Mouse (Mus musculus) spleen, adult 2 months (tissue): ENCODE results near the gene Gm10160. TPM values are rescaled to one million over a fixed set of nuclear protein-coding genes. Genes with fewer than 3 reads are reported as not detected.

Experiments
- DNase-seq, 2 experiments: peaks; one replicate each; pipeline versions ENCODE4 v3.0.0 to v3.0.0-alpha.2; 2012 to 2021; ENCODE audit warnings: low spot score in 2 of 2, low read depth in 1 of 2
- H3K27ac ChIP-seq: fragments of 200-500 bp; 2 replicates; pipeline ENCODE4 v1.5.1; 2012; ENCODE audit warnings: low read length, inconsistent platforms; ENCODE audit not compliant: insufficient read depth
- H3K27me3 ChIP-seq: fragments of 200-500 bp; 2 replicates; pipeline ENCODE4 v1.6.1; 2012; ENCODE audit warnings: mild to moderate bottlenecking, moderate library complexity, low read length, inconsistent platforms; ENCODE audit not compliant: control insufficient read depth, insufficient read depth
- H3K36me3 ChIP-seq: fragments of 200-500 bp; 2 replicates; pipeline ENCODE4 v1.6.1; 2012; ENCODE audit warnings: mild to moderate bottlenecking, low read length, inconsistent platforms; ENCODE audit not compliant: control insufficient read depth, insufficient read depth
- H3K4me1 ChIP-seq: fragments of 200-500 bp; 2 replicates; pipeline ENCODE4 v1.6.1; 2011; ENCODE audit warnings: inconsistent platforms; ENCODE audit not compliant: control insufficient read depth, insufficient read depth, insufficient read length
- H3K4me3 ChIP-seq: fragments of 200-500 bp; 2 replicates; pipeline ENCODE4 v1.5.1; 2011; ENCODE audit warnings: mild to moderate bottlenecking, inconsistent platforms; ENCODE audit not compliant: insufficient read depth, insufficient read length; ENCODE audit errors: extremely low read depth
- CTCF ChIP-seq: fragments of 200-500 bp; IDR thresholded peaks from 2 replicates; pipeline ENCODE4 v1.5.1; 2011; ENCODE audit warnings: mild to moderate bottlenecking, inconsistent platforms; ENCODE audit not compliant: insufficient read depth, insufficient read length, insufficient replicate concordance; ENCODE audit errors: extremely low read depth
- POLR2A ChIP-seq: fragments of 200-500 bp; IDR thresholded peaks from 2 replicates; pipeline ENCODE4 v1.6.1; 2011; ENCODE audit warnings: low read depth, low read length, inconsistent platforms
- WGBS: fragments of 180-500 bp; shearing (Covaris S2); methylation state at CpG from one replicate; pipeline ENCODE4 v1.1.7; 2018; 5-methylcytosine and 5-hydroxymethylcytosine counted together
- polyA plus RNA-seq: library from polyadenylated mRNA; depleted of rRNA; stranded (reverse); fragments of >200 nt; gene quantifications from 2 replicates; pipeline ENCODE4 v1.2.3, GENCODE M21; 2012

Gm10160 gene
- polyA plus RNA-seq, 1 experiment: not detected

DNA sequence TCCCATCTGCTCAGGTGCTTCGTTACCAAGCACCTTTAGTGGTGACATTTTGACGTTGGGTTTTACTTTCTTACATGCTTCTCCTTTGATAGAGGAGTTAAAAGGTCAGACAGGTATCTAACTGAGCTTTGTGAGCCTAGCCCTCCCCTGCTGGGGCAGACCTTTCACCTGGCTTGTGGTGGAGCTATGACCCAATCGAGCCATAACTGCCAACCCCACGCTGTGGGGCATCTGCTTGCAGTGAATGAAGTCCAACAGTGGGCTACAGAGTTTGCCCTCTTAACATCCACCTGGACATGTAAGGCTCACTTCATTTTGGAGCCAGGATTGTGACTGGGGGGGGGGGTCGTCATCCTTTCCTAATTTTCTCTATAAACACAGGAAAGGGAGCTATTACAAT is 24.7 kb upstream of the Gm10160 start:
- peaks cover 11% of the 10 kb centered on the region for H3K36me3 ChIP-seq
- TF ChIP-seq CTCF (no peak), POLR2A (no peak)
- 85% methylated on average over 5 of the region's 5 CpGs for WGBS
- no peaks in the 10 kb centered on the region for H3K27me3 ChIP-seq
- no peak overlapping the region for H3K4me3 ChIP-seq
- H3K4me1 ChIP-seq: peaks cover 3% of the 10 kb centered on the region; the same call in 1 of the 2 replicates
- peak overlapping the region; percentile 16 for H3K27ac ChIP-seq
- no peak for DNase-seq

DNA sequence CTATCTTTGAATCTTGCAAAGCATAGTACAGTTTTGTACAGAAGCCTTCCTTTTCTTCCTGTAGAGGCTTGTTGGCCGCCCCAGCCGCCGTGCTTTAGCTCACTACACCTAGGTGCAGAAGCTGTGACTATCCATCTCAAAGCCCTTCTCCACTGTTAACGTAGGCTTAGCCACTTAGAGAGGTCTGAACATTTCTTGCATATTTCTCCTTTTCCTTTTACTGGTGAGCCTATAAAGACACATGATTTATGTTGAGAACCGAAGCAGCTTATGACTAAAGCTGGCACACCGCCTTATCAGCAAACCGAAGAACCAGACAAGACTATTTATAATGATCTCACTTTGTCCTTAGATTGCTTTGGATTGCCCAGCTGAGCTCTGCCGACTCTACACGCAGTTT is 19.8 kb upstream of the Gm10160 start:
- Histone ChIP-seq H3K4me3 (no peak overlapping the region), H3K4me1 (peaks cover 2% of the 10 kb centered on the region; the same call in 1 of the 2 replicates), H3K27me3 (no peaks in the 10 kb centered on the region), H3K36me3 (peaks cover 15% of the 10 kb centered on the region), H3K27ac (no peak overlapping the region)
- DNase-seq: no peak
- TF ChIP-seq CTCF (no peak), POLR2A (no peak)
- WGBS: 83% methylated on average over 9 of the region's 9 CpGs

DNA sequence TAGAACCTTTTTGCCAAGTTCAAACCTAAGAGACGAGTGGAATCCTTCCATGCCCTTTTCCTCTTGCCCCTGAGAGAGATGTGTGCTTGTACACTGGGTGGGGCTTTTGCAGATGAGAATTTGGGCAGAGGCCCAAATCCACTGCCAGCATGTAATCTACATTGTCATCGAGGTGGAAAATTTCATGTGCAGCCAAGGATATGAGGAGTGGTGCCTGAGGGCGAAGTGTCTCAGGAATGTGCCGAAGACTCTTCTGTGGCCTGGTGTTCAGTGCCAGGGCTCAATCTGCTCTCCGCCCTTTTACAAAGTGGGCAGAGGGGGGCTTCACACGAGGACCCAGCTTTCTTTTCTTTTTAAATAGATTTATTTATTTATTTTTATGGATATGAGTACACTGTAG is 19.0 kb upstream of the Gm10160 start:
- no peak for DNase-seq

DNA sequence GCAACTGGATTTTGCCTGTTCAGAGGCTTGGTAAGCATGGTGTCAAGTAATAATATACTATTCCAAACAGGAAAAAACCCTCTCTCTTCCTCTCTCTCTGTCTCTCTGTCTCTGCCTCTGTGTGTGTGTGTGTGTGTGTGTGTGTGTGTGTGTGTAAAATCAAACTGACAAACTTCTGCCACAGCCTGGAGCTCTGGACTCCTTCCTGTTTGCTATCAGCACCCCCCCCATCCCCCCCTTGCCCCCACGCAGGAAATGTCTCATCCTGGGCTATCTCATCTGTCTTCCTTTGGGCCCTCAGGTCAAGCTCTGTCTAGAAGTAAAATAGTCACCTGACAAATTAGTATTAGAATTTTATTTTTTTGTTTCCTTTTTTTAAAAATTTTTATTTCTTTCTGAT is 18.2 kb upstream of the Gm10160 start:
- 28% methylated on average over 1 of the region's 1 CpGs for WGBS
- Histone ChIP-seq H3K27me3 (no peaks in the 10 kb centered on the region), H3K36me3 (peaks cover 25% of the 10 kb centered on the region), H3K27ac (no peak overlapping the region), H3K4me1 (no peaks in the 10 kb centered on the region), H3K4me3 (no peak overlapping the region)
- no peak for TF ChIP-seq CTCF
- no peak for TF ChIP-seq POLR2A
- no peak for DNase-seq

More for the DNA sequence above, 19.0 kb upstream of the Gm10160 start:
- no peak for TF ChIP-seq POLR2A
- no peak for TF ChIP-seq CTCF
- Histone ChIP-seq H3K27me3 (no peaks in the 10 kb centered on the region), H3K4me1 (no peaks in the 10 kb centered on the region), H3K36me3 (peaks cover 20% of the 10 kb centered on the region), H3K4me3 (no peak overlapping the region), H3K27ac (no peak overlapping the region)
- WGBS: 89% methylated on average over 6 of the region's 6 CpGs

DNA sequence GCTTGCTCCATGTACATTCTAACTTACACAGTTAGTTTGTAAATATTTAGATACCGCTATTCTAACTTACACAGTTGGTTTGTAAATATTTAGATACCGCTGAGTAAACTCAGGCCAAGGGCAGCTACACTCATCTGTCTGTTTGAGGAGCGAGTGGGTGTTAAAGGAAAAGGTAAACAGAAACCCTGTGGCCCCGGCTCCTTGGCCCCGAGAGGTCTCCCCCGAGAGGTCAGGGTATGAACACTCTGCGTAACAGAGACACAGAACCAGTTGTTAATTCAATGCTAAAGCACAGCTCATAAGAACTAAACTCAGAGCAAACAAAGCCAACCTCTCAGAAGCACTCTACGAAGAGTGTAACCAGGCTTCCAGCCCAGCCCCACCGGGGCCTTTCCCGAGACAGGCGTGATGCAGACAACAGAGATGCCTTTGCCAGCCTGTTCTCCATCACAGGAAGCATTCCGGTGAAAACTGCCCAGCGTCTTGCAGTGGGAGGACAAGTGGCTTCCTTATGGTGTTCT is 17.0 kb upstream of the Gm10160 start:
- Histone ChIP-seq H3K27me3 (no peaks in the 10 kb centered on the region), H3K4me3 (no peak overlapping the region), H3K27ac (no peak overlapping the region), H3K36me3 (peaks cover 24% of the 10 kb centered on the region), H3K4me1 (no peaks in the 10 kb centered on the region)
- WGBS: 93% methylated on average over 13 of the region's 13 CpGs
- DNase-seq: no peak
- TF ChIP-seq POLR2A (no peak), CTCF (no peak)

DNA sequence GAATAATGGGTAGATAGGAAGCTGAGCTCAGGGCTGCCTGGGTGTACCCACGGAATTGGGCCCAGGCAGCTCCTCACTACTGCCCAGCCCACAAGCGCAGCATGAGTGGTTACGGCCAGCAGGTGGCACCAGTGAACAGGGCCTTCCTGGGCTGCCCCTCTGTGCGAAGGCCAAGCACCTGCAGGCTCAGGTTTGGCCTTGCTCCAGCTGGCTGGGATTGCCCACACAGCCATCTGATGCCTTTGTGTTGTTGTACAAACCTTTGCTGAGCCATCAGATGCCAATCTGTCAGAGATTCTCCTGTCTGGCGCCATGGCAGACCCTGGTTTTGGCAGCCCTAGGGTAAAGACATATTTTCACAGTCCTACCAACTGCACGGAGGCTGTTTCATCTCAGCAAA is 12.6 kb upstream of the Gm10160 start:
- 29% methylated on average over 6 of the region's 6 CpGs for WGBS
- no peak overlapping the region for H3K4me3 ChIP-seq
- DNase-seq: peak in 1 of 2 experiments; percentile 69
- H3K4me1 ChIP-seq: peaks cover 5% of the 10 kb centered on the region; the same call in 1 of the 2 replicates
- no peaks in the 10 kb centered on the region for H3K27me3 ChIP-seq
- peaks cover 26% of the 10 kb centered on the region for H3K36me3 ChIP-seq
- TF ChIP-seq POLR2A: no peak
- peak; percentile 93 for TF ChIP-seq CTCF
- no peak overlapping the region for H3K27ac ChIP-seq

DNA sequence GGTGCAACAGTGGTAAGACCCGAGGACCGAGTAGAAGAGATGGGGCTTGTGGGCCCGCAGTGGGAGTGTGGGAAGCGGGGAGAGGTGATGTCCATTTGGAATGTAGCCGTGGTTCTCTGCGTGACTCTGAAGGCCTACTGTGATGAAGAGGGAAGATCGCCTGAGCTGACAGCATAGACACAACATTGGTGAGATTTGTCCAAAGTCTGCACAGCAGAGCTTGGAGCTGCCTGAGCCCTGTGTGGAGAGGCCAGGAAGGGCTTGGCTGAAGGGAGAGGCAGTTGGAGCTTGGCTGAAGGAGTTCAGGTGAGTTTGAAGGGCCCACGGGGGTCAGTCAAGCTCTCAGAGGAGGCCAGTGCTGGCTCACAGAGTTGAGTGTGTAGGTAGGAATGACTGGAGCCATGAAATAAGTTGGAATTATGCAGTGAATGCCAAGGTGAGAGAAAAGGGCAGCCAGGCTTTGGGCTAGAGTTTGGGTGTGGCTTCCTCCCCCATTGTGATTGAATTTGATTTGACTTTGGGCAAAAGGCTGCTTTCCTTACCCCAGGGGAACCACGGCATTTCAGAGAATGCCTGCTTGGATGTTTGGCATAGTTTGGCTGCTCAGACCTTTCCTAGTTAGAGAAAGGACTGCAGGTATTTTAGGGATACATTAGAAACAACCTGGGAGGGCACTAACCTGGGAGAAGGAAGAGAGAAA is 11.8 kb upstream of the Gm10160 start:
- WGBS: 92% methylated on average over 9 of the region's 9 CpGs
- DNase-seq: no peak
- Histone ChIP-seq H3K4me1 (peaks cover 12% of the 10 kb centered on the region; the same call in 1 of the 2 replicates), H3K27me3 (no peaks in the 10 kb centered on the region), H3K36me3 (peaks cover 22% of the 10 kb centered on the region), H3K27ac (no peak overlapping the region), H3K4me3 (no peak overlapping the region)
- TF ChIP-seq POLR2A (no peak), CTCF (no peak)
